Mouse (Mus musculus) heart, adult 2 months (tissue): ENCODE measurements around the gene Agfg2. TPM values are rescaled to one million over a fixed set of nuclear protein-coding genes. Genes with fewer than 3 reads are reported as not detected.

Experiments used
- DNase-seq, 2 experiments: peaks; one replicate each; pipeline ENCODE4 v3.0.0; 2021
- H3K27ac ChIP-seq: fragments of 200-600 bp; 2 replicates; pipeline ENCODE4 v1.8.1; 2022
- H3K27me3 ChIP-seq: fragments of 200-500 bp; 2 replicates; pipeline ENCODE4 v1.6.1; 2012; ENCODE audit warnings: mild to moderate bottlenecking, low read length, inconsistent platforms, mixed read lengths; ENCODE audit not compliant: control insufficient read depth, insufficient read depth
- H3K36me3 ChIP-seq: fragments of 200-500 bp; 2 replicates; pipeline ENCODE4 v1.6.1; 2012; ENCODE audit warnings: low read length, inconsistent platforms; ENCODE audit not compliant: control insufficient read depth, insufficient read depth
- H3K4me1 ChIP-seq: fragments of 200-500 bp; 2 replicates; pipeline ENCODE4 v1.6.1; 2011; ENCODE audit warnings: low read length; ENCODE audit not compliant: control insufficient read depth, insufficient read depth
- H3K4me3 ChIP-seq: fragments of 200-600 bp; 2 replicates; pipeline ENCODE4 v1.8.1; 2022
- H3K79me2 ChIP-seq: fragments of 200-500 bp; replicated peaks from 2 replicates; pipeline ENCODE4 v1.6.1; 2012; ENCODE audit warnings: mild to moderate bottlenecking, inconsistent platforms, low read length, moderate library complexity, mixed read lengths; ENCODE audit not compliant: control insufficient read depth, insufficient read depth
- H3K9ac ChIP-seq: fragments of 200-500 bp; 2 replicates; pipeline ENCODE4 v1.6.1; 2012; ENCODE audit warnings: low read depth, mild to moderate bottlenecking, control low read depth, inconsistent platforms, low read length, mixed read lengths
- CTCF ChIP-seq: fragments of 200-600 bp; IDR thresholded peaks from 2 replicates; pipeline ENCODE4 v1.8.1; 2022; ENCODE audit warnings: antibody characterized with exemption, mild to moderate bottlenecking, moderate library complexity
- EP300 ChIP-seq: fragments of 200-500 bp; IDR thresholded peaks from 2 replicates; pipeline ENCODE4 v1.6.1; 2011; ENCODE audit warnings: low read depth, low read length, control low read depth; ENCODE audit not compliant: insufficient read depth
- POLR2A ChIP-seq: fragments of 200-500 bp; IDR thresholded peaks from 2 replicates; pipeline ENCODE4 v1.6.1; 2011; ENCODE audit warnings: mild to moderate bottlenecking, low read depth, low read length, control low read depth; ENCODE audit not compliant: insufficient read depth
- WGBS: fragments of 180-500 bp; shearing (Covaris S2); methylation state at CpG from one replicate; pipeline ENCODE4 v1.1.7; 2018; 5-methylcytosine and 5-hydroxymethylcytosine counted together
- intact Hi-C: fragments of 180-260 bp; cut with DNase I; formaldehyde crosslinking; loops from one replicate; pipeline ENCODE4 v1.15.1; 2025
- polyA plus RNA-seq: library from polyadenylated mRNA; depleted of rRNA; stranded (reverse); fragments of >200 nt; gene quantifications from 2 replicates; pipeline ENCODE4 v1.2.3, GENCODE M21; 2012
- total RNA-seq, 2 experiments: library from RNA; stranded (reverse); gene quantifications; 2 replicates each; pipeline ENCODE4 v1.2.3; 2021

The Agfg2 gene
- total and polyA plus RNA-seq, 3 experiments, result 11.9 to 19.1 (median 15.6) TPM

- Histone ChIP-seq H3K4me1 (peaks cover 3% of the 10 kb centered on the region; the same call in 1 of the 2 replicates), H3K36me3 (no peaks in the 10 kb centered on the region), H3K27me3 (no peaks in the 10 kb centered on the region), H3K27ac (peak overlapping the region; percentile 62), H3K9ac (no peak overlapping the region), H3K4me3 (no peak overlapping the region), H3K79me2 (no peaks in the 10 kb centered on the region)
- peak; percentile 61; the same call in 1 of the 2 replicates for TF ChIP-seq EP300
- TF ChIP-seq CTCF, result peak; percentile 92
- TF ChIP-seq POLR2A, result no peak
- WGBS, result 21% methylated on average over 3 of the region's 3 CpGs
- DNase-seq, result peak; percentile 71 to 72
- intact Hi-C loops, result loop anchor here (1.0 to 5.0 kb wide), 4 partner anchors 50 to 170 kb away; partner anchors contain the start of gene Mospd3
Measured at GRCm38 (mm10) chr5:137652474-137652873, 32.1 kb downstream of the Agfg2 start.

- Histone ChIP-seq H3K79me2 (no peaks in the 10 kb centered on the region), H3K27me3 (no peaks in the 10 kb centered on the region), H3K4me3 (no peak overlapping the region), H3K27ac (peak overlapping the region; percentile 78), H3K4me1 (no peaks in the 10 kb centered on the region), H3K36me3 (no peaks in the 10 kb centered on the region), H3K9ac (no peak overlapping the region; the same call in 1 of the 2 replicates)
- TF ChIP-seq POLR2A (no peak), CTCF (no peak), EP300 (no peak)
- WGBS, result 41% methylated on average over 18 of the region's 18 CpGs
- intact Hi-C loops, result loop anchor here (5.0 kb wide), 3 partner anchors 48 to 168 kb away; partner anchors contain the start of gene Mospd3
- DNase-seq, result peak; percentile 56 to 61
Measured at GRCm38 (mm10) chr5:137649669-137650571, 34.6 kb downstream of the Agfg2 start.

GRCm38 (mm10) chr5:137649251-137649650 is 35.3 kb downstream of the Agfg2 start:
- Histone ChIP-seq H3K4me3 (no peak overlapping the region), H3K9ac (no peak overlapping the region), H3K36me3 (no peaks in the 10 kb centered on the region), H3K79me2 (no peaks in the 10 kb centered on the region), H3K27me3 (no peaks in the 10 kb centered on the region), H3K27ac (peak overlapping the region; percentile 78), H3K4me1 (no peaks in the 10 kb centered on the region)
- TF ChIP-seq EP300 (no peak), CTCF (no peak), POLR2A (no peak)
- 47% methylated on average over 4 of the region's 4 CpGs for WGBS
- DNase-seq, result no peak
- intact Hi-C loops, result no loop called here

- H3K79me2 ChIP-seq, result no peaks in the 10 kb centered on the region
- H3K27me3 ChIP-seq, result no peaks in the 10 kb centered on the region
- intact Hi-C loops, result no loop called here
- H3K9ac ChIP-seq, result no peak overlapping the region
- WGBS, result 44% methylated on average over 9 of the region's 9 CpGs
- TF ChIP-seq EP300 (no peak), CTCF (no peak), POLR2A (no peak)
- DNase-seq, result no peak
- H3K4me1 ChIP-seq, result no peaks in the 10 kb centered on the region
- H3K36me3 ChIP-seq, result no peaks in the 10 kb centered on the region
- H3K27ac ChIP-seq, result no peak overlapping the region
- no peak overlapping the region for H3K4me3 ChIP-seq
Measured at GRCm38 (mm10) chr5:137647827-137648601, 36.5 kb downstream of the Agfg2 start.

- Histone ChIP-seq H3K79me2 (no peaks in the 10 kb centered on the region), H3K27me3 (no peaks in the 10 kb centered on the region), H3K36me3 (no peaks in the 10 kb centered on the region), H3K4me3 (peak within 1 kb of the TSS; percentile 42), H3K27ac (peak within 1 kb of the TSS; percentile 54), H3K9ac (peak within 1 kb of the TSS; percentile 49), H3K4me1 (no peaks in the 10 kb centered on the region)
- intact Hi-C loops, result no loop called here
- WGBS, result 39% methylated on average over 11 of the region's 11 CpGs
- TF ChIP-seq POLR2A, result peak; percentile 63; the same call in 1 of the 2 replicates
- TF ChIP-seq EP300, result no peak
- peak; percentile 56 to 62 for DNase-seq
Measured at GRCm38 (mm10) chr5:137645652-137646091, 38.9 kb downstream of the Agfg2 start, which contains the start of gene Irs3. TSS of gene Irs3 (minus strand) at chr5:137645714.
